Mouse (Mus musculus) erythroblast, embryonic 14.5 days (primary cell): ENCODE measurements around the gene Gria4.

Source experiments
- GATA1 ChIP-seq: IDR thresholded peaks from 2 replicates; pipeline ENCODE4 v1.6.1; 2012; ENCODE audit warnings: low read length, inconsistent platforms, mixed read lengths
- TAL1 ChIP-seq: IDR thresholded peaks from 3 replicates; pipeline ENCODE4 v1.6.1; 2012; ENCODE audit warnings: low read length, inconsistent platforms, mixed read lengths

GRCm38 (mm10) chr9:4375828-4376639 lies 420.0 kb downstream of the Gria4 start, which contains the start of gene Msantd4:
- no peak for TF ChIP-seq GATA1
- TF ChIP-seq TAL1: no peak
